Mouse (Mus musculus): ENCODE results near the gene Srprb. TPM values are rescaled to one million over a fixed set of nuclear protein-coding genes. Genes with fewer than 3 reads are reported as not detected.
"Not testable (repeated sequence)": the region's sequence is repeated elsewhere in the genome, so short reads cannot be mapped to it uniquely, and the experiment has no call there.

Gene Srprb
- polyA plus RNA-seq, 1 experiment from 2014 or later = 55.1 TPM

GRCm38 (mm10) chr9:103163806-103164205, 38.1 kb downstream of the Srprb start:
- Histone ChIP-seq H3K4me2 (replicated peaks) (no peak overlapping the region), H3K4me1 (replicated peaks) (peaks cover 17% of the 10 kb centered on the region; the same call in 1 of the 2 replicates), H3K27me3 (no peaks in the 10 kb centered on the region), H3K9ac (replicated peaks) (no peak overlapping the region), H3K4me3 (replicated peaks) (no peak overlapping the region), H3K9me3 (no peaks in the 10 kb centered on the region), H3K27ac (0 out of 2 replicates have a peak overlapping the region, but pooled peaks have one; percentile 9), H3K36me3 (peaks cover 84% of the 10 kb centered on the region)
- 66% methylated on average over 15 of the region's 15 CpGs for WGBS
- ATAC-seq = 0 out of 2 replicates have a peak, but pooled peaks have one; percentile 31

- not testable (repeated sequence) for H3K9me3 ChIP-seq; H3K27ac ChIP-seq; H3K27me3 ChIP-seq; H3K4me3 ChIP-seq (replicated peaks); ATAC-seq; H3K4me2 ChIP-seq (replicated peaks); H3K9ac ChIP-seq (replicated peaks)
- Histone ChIP-seq H3K36me3 (peaks cover 29% of the 10 kb centered on the region), H3K4me1 (replicated peaks) (peaks cover 35% of the 10 kb centered on the region)
- WGBS = 88% methylated on average over 7 of the region's 7 CpGs
Measured at GRCm38 (mm10) chr9:103155158-103155557, 46.8 kb downstream of the Srprb start.

GRCm38 (mm10) chr9:103154568-103154967, 47.4 kb downstream of the Srprb start:
- Histone ChIP-seq H3K4me2 (replicated peaks) (no peak overlapping the region), H3K9me3 (no peaks in the 10 kb centered on the region), H3K36me3 (peaks cover 25% of the 10 kb centered on the region), H3K4me3 (replicated peaks) (no peak overlapping the region), H3K27ac (no peak overlapping the region), H3K4me1 (replicated peaks) (peaks cover 34% of the 10 kb centered on the region), H3K9ac (replicated peaks) (no peak overlapping the region), H3K27me3 (no peaks in the 10 kb centered on the region)
- WGBS = 90% methylated on average over 2 of the region's 2 CpGs
- ATAC-seq = no peak

- Histone ChIP-seq H3K4me1 (replicated peaks) (peaks cover 27% of the 10 kb centered on the region), H3K27me3 (no peaks in the 10 kb centered on the region), H3K9ac (replicated peaks) (no peak overlapping the region), H3K27ac (peak overlapping the region; percentile 22), H3K4me2 (replicated peaks) (no peak overlapping the region), H3K9me3 (no peaks in the 10 kb centered on the region), H3K4me3 (replicated peaks) (no peak overlapping the region), H3K36me3 (peaks cover 24% of the 10 kb centered on the region)
- 0 out of 2 replicates have a peak, but pooled peaks have one; percentile 6 for ATAC-seq
- WGBS = 59% methylated on average over 5 of the region's 5 CpGs
Measured at GRCm38 (mm10) chr9:103153286-103153685, 48.7 kb downstream of the Srprb start.

GRCm38 (mm10) chr9:103149074-103149799, 52.7 kb downstream of the Srprb start:
- no peak for ATAC-seq
- no peaks in the 10 kb centered on the region for H3K9me3 ChIP-seq
- WGBS = 93% methylated on average over 12 of the region's 12 CpGs
- peaks cover 60% of the 10 kb centered on the region for H3K4me1 ChIP-seq (replicated peaks)
- H3K4me3 ChIP-seq (replicated peaks) = no peak overlapping the region
- no peak overlapping the region for H3K9ac ChIP-seq (replicated peaks)
- no peaks in the 10 kb centered on the region for H3K27me3 ChIP-seq
- peaks cover 16% of the 10 kb centered on the region for H3K36me3 ChIP-seq
- no peak overlapping the region for H3K4me2 ChIP-seq (replicated peaks)
- H3K27ac ChIP-seq = no peak overlapping the region

GRCm38 (mm10) chr9:103147103-103147502, 54.8 kb downstream of the Srprb start:
- no peaks in the 10 kb centered on the region for H3K9me3 ChIP-seq
- H3K9ac ChIP-seq (replicated peaks) = 0 out of 2 replicates have a peak overlapping the region, but pooled peaks have one; percentile 15
- peak; percentile 51; the same call in 1 of the 2 replicates for ATAC-seq
- peaks cover 18% of the 10 kb centered on the region for H3K36me3 ChIP-seq
- WGBS = 38% methylated on average over 13 of the region's 13 CpGs
- H3K27me3 ChIP-seq = no peaks in the 10 kb centered on the region
- H3K4me2 ChIP-seq (replicated peaks) = peak overlapping the region; percentile 26
- no peak overlapping the region for H3K4me3 ChIP-seq (replicated peaks)
- peak overlapping the region; percentile 84 for H3K27ac ChIP-seq
- peaks cover 60% of the 10 kb centered on the region for H3K4me1 ChIP-seq (replicated peaks)

GRCm38 (mm10) chr9:103146703-103147102, 55.2 kb downstream of the Srprb start:
- Histone ChIP-seq H3K27ac (peak overlapping the region; percentile 84), H3K36me3 (peaks cover 21% of the 10 kb centered on the region), H3K4me3 (replicated peaks) (no peak overlapping the region), H3K27me3 (no peaks in the 10 kb centered on the region), H3K4me1 (replicated peaks) (peaks cover 60% of the 10 kb centered on the region), H3K9ac (replicated peaks) (no peak overlapping the region), H3K9me3 (no peaks in the 10 kb centered on the region), H3K4me2 (replicated peaks) (peak overlapping the region; percentile 26; the same call in 1 of the 2 replicates)
- peak; percentile 75 for ATAC-seq
- 10% methylated on average over 9 of the region's 9 CpGs for WGBS

GRCm38 (mm10) chr9:103146257-103146656, 55.7 kb downstream of the Srprb start:
- H3K27me3 ChIP-seq = no peaks in the 10 kb centered on the region
- peaks cover 25% of the 10 kb centered on the region for H3K36me3 ChIP-seq
- H3K4me1 ChIP-seq (replicated peaks) = peaks cover 60% of the 10 kb centered on the region
- peak overlapping the region; percentile 84 for H3K27ac ChIP-seq
- no peaks in the 10 kb centered on the region for H3K9me3 ChIP-seq
- ATAC-seq = peak; percentile 28
- H3K4me3 ChIP-seq (replicated peaks) = no peak overlapping the region
- H3K9ac ChIP-seq (replicated peaks) = no peak overlapping the region; the same call in 1 of the 2 replicates
- 0 out of 2 replicates have a peak overlapping the region, but pooled peaks have one; percentile 13 for H3K4me2 ChIP-seq (replicated peaks)
- 46% methylated on average over 10 of the region's 10 CpGs for WGBS

- Histone ChIP-seq H3K27ac (peak overlapping the region; percentile 84), H3K4me3 (replicated peaks) (no peak overlapping the region), H3K27me3 (no peaks in the 10 kb centered on the region), H3K36me3 (peaks cover 30% of the 10 kb centered on the region), H3K4me2 (replicated peaks) (0 out of 2 replicates have a peak overlapping the region, but pooled peaks have one; percentile 1), H3K4me1 (replicated peaks) (peaks cover 60% of the 10 kb centered on the region), H3K9me3 (no peaks in the 10 kb centered on the region), H3K9ac (replicated peaks) (no peak overlapping the region; the same call in 1 of the 2 replicates)
- ATAC-seq = no peak
- WGBS = 43% methylated on average over 5 of the region's 5 CpGs
Measured at GRCm38 (mm10) chr9:103145351-103145750, 56.6 kb downstream of the Srprb start.

GRCm38 (mm10) chr9:103143881-103144280, 58.1 kb downstream of the Srprb start:
- H3K27ac ChIP-seq = peak overlapping the region; percentile 60
- WGBS = 72% methylated on average over 4 of the region's 4 CpGs

GRCm38 (mm10) chr9:103141266-103141665, 60.7 kb downstream of the Srprb start:
- Histone ChIP-seq H3K9ac (replicated peaks) (no peak overlapping the region), H3K36me3 (peaks cover 30% of the 10 kb centered on the region), H3K4me3 (replicated peaks) (no peak overlapping the region), H3K4me2 (replicated peaks) (no peak overlapping the region), H3K4me1 (replicated peaks) (peaks cover 65% of the 10 kb centered on the region), H3K9me3 (no peaks in the 10 kb centered on the region), H3K27me3 (no peaks in the 10 kb centered on the region), H3K27ac (no peak overlapping the region)
- no peak for ATAC-seq
- WGBS = 82% methylated on average over 7 of the region's 7 CpGs

More at GRCm38 (mm10) chr9:103143881-103144280, 58.1 kb downstream of the Srprb start:
- H3K4me1 ChIP-seq (replicated peaks) = peaks cover 73% of the 10 kb centered on the region
- no peak overlapping the region for H3K4me3 ChIP-seq (replicated peaks)
- H3K27me3 ChIP-seq = no peaks in the 10 kb centered on the region
- H3K36me3 ChIP-seq = peaks cover 30% of the 10 kb centered on the region
- no peaks in the 10 kb centered on the region for H3K9me3 ChIP-seq
- peak; percentile 2; the same call in 1 of the 2 replicates for ATAC-seq
- no peak overlapping the region for H3K9ac ChIP-seq (replicated peaks)
- H3K4me2 ChIP-seq (replicated peaks) = no peak overlapping the region

- Histone ChIP-seq H3K9me3 (no peaks in the 10 kb centered on the region), H3K36me3 (peaks cover 28% of the 10 kb centered on the region), H3K4me1 (replicated peaks) (peaks cover 64% of the 10 kb centered on the region), H3K4me2 (replicated peaks) (no peak overlapping the region), H3K4me3 (replicated peaks) (no peak overlapping the region), H3K9ac (replicated peaks) (no peak overlapping the region), H3K27me3 (no peaks in the 10 kb centered on the region), H3K27ac (no peak overlapping the region)
- WGBS = 86% methylated on average over 6 of the region's 6 CpGs
- ATAC-seq = no peak
Measured at GRCm38 (mm10) chr9:103140384-103140783, 61.6 kb downstream of the Srprb start.
